Mouse (Mus musculus) embryonic facial prominence, embryonic 14.5 days (tissue): ENCODE results near the gene Phkg2. TPM values are rescaled to one million over a fixed set of nuclear protein-coding genes. Genes with fewer than 3 reads are reported as not detected.
"Not testable (repeated sequence)": the region's sequence is repeated elsewhere in the genome, so short reads cannot be mapped to it uniquely, and the experiment has no call there.

Experiments
- ATAC-seq: fragments of 200-750 bp; cut with Nextera tagmentation; 2 replicates; pipeline ENCODE4 v1.8.0; 2017; ENCODE audit warnings: low read depth, moderate number of reproducible peaks, moderate TSS enrichment
- DNase-seq: peaks from one replicate; pipeline ENCODE4 v3.0.0-alpha.2; 2015; ENCODE audit warnings: low spot score
- H3K27ac ChIP-seq: fragments of 300-500 bp; sonication (generic); replicated peaks from 2 replicates; pipeline ENCODE4 v1.5.1; 2014; ENCODE audit warnings: low read depth, mild to moderate bottlenecking, low read length, moderate library complexity
- H3K27me3 ChIP-seq: fragments of 300-500 bp; sonication (generic); replicated peaks from 2 replicates; pipeline ENCODE4 v1.6.1; 2014; ENCODE audit warnings: low read length; ENCODE audit not compliant: control insufficient read depth, insufficient read depth
- H3K36me3 ChIP-seq: fragments of 300-500 bp; sonication (generic); 2 replicates; pipeline ENCODE4 v1.6.1; 2014; ENCODE audit warnings: low read length, mixed read lengths; ENCODE audit not compliant: control insufficient read depth, insufficient read depth
- H3K4me1 ChIP-seq: fragments of 300-500 bp; sonication (generic); 2 replicates; pipeline ENCODE4 v1.6.1; 2014; ENCODE audit warnings: antibody characterized with exemption, low read length; ENCODE audit not compliant: control insufficient read depth, insufficient read depth
- H3K4me2 ChIP-seq: fragments of 300-500 bp; sonication (generic); 2 replicates; pipeline ENCODE4 v1.6.1; 2014; ENCODE audit warnings: low read depth, mild to moderate bottlenecking, low read length, moderate library complexity, mixed read lengths
- H3K4me3 ChIP-seq: fragments of 300-500 bp; sonication (generic); 2 replicates; pipeline ENCODE4 v1.5.1; 2014; ENCODE audit warnings: low read depth, mild to moderate bottlenecking, low read length
- H3K9ac ChIP-seq: fragments of 300-500 bp; sonication (generic); 2 replicates; pipeline ENCODE4 v1.6.1; 2014; ENCODE audit warnings: low read depth, mild to moderate bottlenecking, low read length, moderate library complexity, mixed read lengths
- H3K9me3 ChIP-seq: fragments of 300-500 bp; sonication (generic); 2 replicates; pipeline ENCODE4 v1.6.1; 2016; ENCODE audit warnings: low read length; ENCODE audit not compliant: control insufficient read depth
- WGBS: fragments of 180-500 bp; shearing (Covaris S2); extraction: QIAGEN DNeasy Blood & Tissue Kit; methylation state at CpG from one replicate; pipeline ENCODE4 v1.1.7; 2014; 5-methylcytosine and 5-hydroxymethylcytosine counted together
- polyA plus RNA-seq: library from polyadenylated mRNA; unstranded; fragments of >200 nt; fragmentation: Nextera tagmentation; extraction: Ambion mirVana; gene quantifications from 2 replicates; pipeline ENCODE4 v1.2.1, GENCODE M21; 2014

The Phkg2 gene
- polyA plus RNA-seq, 1 experiment from 2014 or later = 35.2 TPM

GRCm38 (mm10) chr7:127618402-127618801 is 45.3 kb downstream of the Phkg2 start:
- WGBS = 85% methylated on average over 7 of the region's 8 CpGs
- H3K4me1 ChIP-seq, H3K4me2 ChIP-seq, H3K9me3 ChIP-seq, H3K4me3 ChIP-seq, H3K27me3 ChIP-seq, ATAC-seq, DNase-seq, H3K27ac ChIP-seq, H3K36me3 ChIP-seq, H3K9ac ChIP-seq: not testable (repeated sequence)

GRCm38 (mm10) chr7:127626039-127626438 is 52.9 kb downstream of the Phkg2 start:
- DNase-seq = no peak
- no peak overlapping the region for H3K4me2 ChIP-seq
- no peak overlapping the region for H3K27ac ChIP-seq
- H3K4me3 ChIP-seq = no peak overlapping the region
- no peaks in the 10 kb centered on the region for H3K9me3 ChIP-seq
- H3K4me1 ChIP-seq = no peaks in the 10 kb centered on the region
- no peak for ATAC-seq
- no peak overlapping the region for H3K9ac ChIP-seq
- no peaks in the 10 kb centered on the region for H3K27me3 ChIP-seq
- H3K36me3 ChIP-seq = no peaks in the 10 kb centered on the region
- WGBS = 93% methylated on average over 7 of the region's 7 CpGs

GRCm38 (mm10) chr7:127626471-127626870 is 53.3 kb downstream of the Phkg2 start:
- H3K9ac ChIP-seq = no peak overlapping the region
- ATAC-seq = no peak
- H3K9me3 ChIP-seq = no peaks in the 10 kb centered on the region
- no peak overlapping the region for H3K4me3 ChIP-seq
- H3K27ac ChIP-seq = no peak overlapping the region
- H3K27me3 ChIP-seq = no peaks in the 10 kb centered on the region
- H3K4me2 ChIP-seq = no peak overlapping the region
- no peaks in the 10 kb centered on the region for H3K36me3 ChIP-seq
- no peaks in the 10 kb centered on the region for H3K4me1 ChIP-seq
- 90% methylated on average over 4 of the region's 4 CpGs for WGBS
- DNase-seq = no peak

- DNase-seq (no peak), ATAC-seq (no peak)
- H3K4me3 ChIP-seq = no peak overlapping the region
- no peak overlapping the region for H3K9ac ChIP-seq
- H3K36me3 ChIP-seq = no peaks in the 10 kb centered on the region
- WGBS = 73% methylated on average over 5 of the region's 5 CpGs
- no peaks in the 10 kb centered on the region for H3K27me3 ChIP-seq
- no peaks in the 10 kb centered on the region for H3K9me3 ChIP-seq
- no peak overlapping the region for H3K4me2 ChIP-seq
- no peaks in the 10 kb centered on the region for H3K4me1 ChIP-seq
- H3K27ac ChIP-seq = no peak overlapping the region
Measured at GRCm38 (mm10) chr7:127628646-127629045, 55.5 kb downstream of the Phkg2 start.

GRCm38 (mm10) chr7:127631416-127631815 is 58.3 kb downstream of the Phkg2 start:
- Histone ChIP-seq H3K4me2 (no peak overlapping the region), H3K9ac (no peak overlapping the region), H3K36me3 (no peaks in the 10 kb centered on the region), H3K27ac (no peak overlapping the region), H3K27me3 (no peaks in the 10 kb centered on the region), H3K4me3 (no peak overlapping the region), H3K4me1 (peaks cover under 1% of the 10 kb centered on the region; the same call in 1 of the 2 replicates), H3K9me3 (no peaks in the 10 kb centered on the region)
- 75% methylated on average over 4 of the region's 4 CpGs for WGBS
- DNase-seq (no peak), ATAC-seq (no peak)

Other genes starting within 250 kb of the Phkg2 start
- gene Zfp768, start 227.8 kb upstream of the Phkg2 start, polyA plus RNA-seq = 5.2 and 5.9 TPM in 2 replicates
- gene Zfp747, start 197.3 kb upstream of the Phkg2 start, polyA plus RNA-seq = 4.9 and 7.3 TPM in 2 replicates
- gene 9130019O22Rik, start 186.2 kb upstream of the Phkg2 start, polyA plus RNA-seq = 5.7 and 5.9 TPM in 2 replicates
- gene E430018J23Rik, start 179.7 kb upstream of the Phkg2 start, polyA plus RNA-seq = 5.6 and 6.7 TPM in 2 replicates
- 6.8 and 8.3 TPM in 2 replicates for gene Zfp764, start 166.5 kb upstream of the Phkg2 start, polyA plus RNA-seq
- gene Zfp688, start 151.3 kb upstream of the Phkg2 start, polyA plus RNA-seq = 17.0 and 20.7 TPM in 2 replicates
- gene Zfp689, start 124.2 kb upstream of the Phkg2 start, polyA plus RNA-seq = 7.1 and 7.6 TPM in 2 replicates
- gene Prr14, start 113.7 kb upstream of the Phkg2 start, polyA plus RNA-seq = 40.4 and 41.9 TPM in 2 replicates
- 14.3 and 15.0 TPM in 2 replicates for gene Fbrs, start 94.1 kb upstream of the Phkg2 start, polyA plus RNA-seq
- gene Srcap, start 61.4 kb upstream of the Phkg2 start, polyA plus RNA-seq = 41.5 and 42.0 TPM in 2 replicates
- 12.2 and 13.2 TPM in 2 replicates for gene Gm42715, start 53.8 kb upstream of the Phkg2 start, polyA plus RNA-seq
- 4.1 and 5.3 TPM in 2 replicates for gene Tmem265, start 11.9 kb upstream of the Phkg2 start, polyA plus RNA-seq
- gene Ccdc189, start 15.3 kb downstream of the Phkg2 start, polyA plus RNA-seq = 9.9 and 10.4 TPM in 2 replicates
- 35.9 and 47.7 TPM in 2 replicates for gene Rnf40, start 15.4 kb downstream of the Phkg2 start, polyA plus RNA-seq
- gene Zfp629, start 42.5 kb downstream of the Phkg2 start, polyA plus RNA-seq = 13.0 and 17.9 TPM in 2 replicates
- gene Bcl7c, start 135.6 kb downstream of the Phkg2 start, polyA plus RNA-seq = 84.2 and 86.6 TPM in 2 replicates
- 20.9 and 23.8 TPM in 2 replicates for gene Ctf1, start 139.4 kb downstream of the Phkg2 start, polyA plus RNA-seq
- 0.14 and 0.35 TPM in 2 replicates for gene Ctf2, start 158.8 kb downstream of the Phkg2 start, polyA plus RNA-seq
- gene Fbxl19, start 171.2 kb downstream of the Phkg2 start, polyA plus RNA-seq = 3.0 and 3.8 TPM in 2 replicates
- gene Orai3, start 196.5 kb downstream of the Phkg2 start, polyA plus RNA-seq = 10.4 and 11.9 TPM in 2 replicates
- gene Setd1a, start 203.3 kb downstream of the Phkg2 start, polyA plus RNA-seq = 23.0 and 24.1 TPM in 2 replicates
- gene Gm49388, start 212.3 kb downstream of the Phkg2 start, polyA plus RNA-seq = 0.43 TPM in 1 of 2 replicates, not detected in the other
- 22.2 and 23.5 TPM in 2 replicates for gene Hsd3b7, start 227.3 kb downstream of the Phkg2 start, polyA plus RNA-seq